Mouse (Mus musculus): ENCODE data around the gene Fam83g.

DNA sequence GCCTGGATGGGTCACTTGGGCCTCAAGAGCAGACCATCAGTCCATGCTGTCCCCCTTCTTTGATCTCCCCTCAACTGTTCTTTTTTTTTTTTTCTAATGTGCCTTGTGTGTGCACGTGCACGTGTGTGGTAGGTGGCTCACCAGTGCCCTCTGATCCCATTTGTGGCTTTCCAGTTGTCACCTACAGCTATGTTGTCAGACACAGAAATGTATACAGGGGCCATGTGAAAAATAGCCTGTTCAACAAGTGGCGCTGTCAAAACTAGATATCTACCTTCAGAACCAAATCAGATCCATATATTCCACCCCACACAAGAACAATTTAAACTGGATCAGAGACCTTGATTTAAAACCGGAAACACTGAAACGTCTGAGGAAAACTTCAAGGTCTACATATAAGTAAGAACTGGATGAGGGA is 34.7 kb upstream of the Fam83g start:
- no peak for TF ChIP-seq CTCF (IDR thresholded peaks at IDR 0.05; ENCODE audit: extremely low read depth, insufficient read length, insufficient replicate concordance, low read depth, low read length)
- TF ChIP-seq POLR2A (IDR thresholded peaks at IDR 0.05; ENCODE audit: low read depth, low read length), result no peak

Measured in small intestine, adult 2 months (tissue).